Mouse (Mus musculus) heart, postnatal 0 days (tissue): ENCODE measurements at regions not wholly inside any gene's neighbourhood (a gene's known extent, or its start where the extent isn't known, plus 50 kb on each side); places are given as distances from the start of the nearest gene placed in this dataset.

Experiments
- CTCF ChIP-seq: IDR thresholded peaks from 2 replicates; pipeline ENCODE4 v1.5.1; 2016; ENCODE audit warnings: antibody characterized with exemption, control low read depth, low read depth
- EP300 ChIP-seq: IDR thresholded peaks from 2 replicates; pipeline ENCODE4 v1.6.1; 2016; ENCODE audit warnings: antibody characterized with exemption, low read depth

- TF ChIP-seq EP300 (no peak), CTCF (no peak)
Measured at GRCm38 (mm10) chr12:68758263-68759020, 400.5 kb downstream of the Rps29 start.
